Mouse (Mus musculus): ENCODE measurements at regions not wholly inside any gene's neighbourhood (a gene's known extent, or its start where the extent isn't known, plus 50 kb on each side); places are given as distances from the start of the nearest gene placed in this dataset.

GRCm38 (mm10) chr4:56224542-56224941 is 515.3 kb upstream of the Gm26657 start:
- WGBS, result 38% methylated on average over 3 of the region's 3 CpGs
- Histone ChIP-seq H3K27ac (ENCODE audit: low read depth) (no peak overlapping the region), H3K4me3 (ENCODE audit: low read depth, low read length) (no peak overlapping the region), H3K4me2 (no peak overlapping the region), H3K9me3 (ENCODE audit: low read depth, low read length) (no peaks in the 10 kb centered on the region), H3K36me3 (ENCODE audit: insufficient read depth) (no peaks in the 10 kb centered on the region), H3K27me3 (ENCODE audit: insufficient read depth, low read length) (no peaks in the 10 kb centered on the region), H3K4me1 (ENCODE audit: insufficient read depth) (0 out of 2 replicates have a peak, but pooled peaks cover 5% of the 10 kb centered on the region), H3K9ac (no peak overlapping the region)
- DNase-seq, result peak; percentile 24
- ATAC-seq (ENCODE audit: insufficient read depth), result no peak
- TF ChIP-seq CTCF (IDR thresholded peaks at IDR 0.05; ENCODE audit: low read depth), result no peak

- Histone ChIP-seq H3K4me2 (peak overlapping the region; percentile 37), H3K9ac (no peak overlapping the region), H3K27me3 (ENCODE audit: insufficient read depth, low read length) (0 out of 2 replicates have a peak, but pooled peaks cover 2% of the 10 kb centered on the region), H3K4me3 (ENCODE audit: low read depth, low read length) (no peak overlapping the region), H3K9me3 (ENCODE audit: low read depth, low read length) (no peaks in the 10 kb centered on the region), H3K36me3 (ENCODE audit: insufficient read depth) (no peaks in the 10 kb centered on the region), H3K27ac (ENCODE audit: low read depth) (no peak overlapping the region), H3K4me1 (ENCODE audit: insufficient read depth) (0 out of 2 replicates have a peak, but pooled peaks cover 5% of the 10 kb centered on the region)
- 22% methylated on average over 8 of the region's 8 CpGs for WGBS
- peak; percentile 78 for ATAC-seq (ENCODE audit: insufficient read depth)
- peak; percentile 68 for TF ChIP-seq CTCF (IDR thresholded peaks at IDR 0.05; ENCODE audit: low read depth)
- DNase-seq, result peak; percentile 65
These were observed 517.7 kb upstream of the Gm26657 start for GRCm38 (mm10) chr4:56222023-56222776.

GRCm38 (mm10) chr4:56220531-56220930 is 519.3 kb upstream of the Gm26657 start:
- Histone ChIP-seq H3K27ac (ENCODE audit: low read depth) (no peak overlapping the region), H3K9ac (no peak overlapping the region), H3K4me2 (no peak overlapping the region), H3K27me3 (ENCODE audit: insufficient read depth, low read length) (0 out of 2 replicates have a peak, but pooled peaks cover 2% of the 10 kb centered on the region), H3K4me3 (ENCODE audit: low read depth, low read length) (no peak overlapping the region), H3K4me1 (ENCODE audit: insufficient read depth) (0 out of 2 replicates have a peak, but pooled peaks cover 5% of the 10 kb centered on the region), H3K36me3 (ENCODE audit: insufficient read depth) (no peaks in the 10 kb centered on the region), H3K9me3 (ENCODE audit: low read depth, low read length) (no peaks in the 10 kb centered on the region)
- 26% methylated on average over 8 of the region's 8 CpGs for WGBS
- ATAC-seq (ENCODE audit: insufficient read depth) (peak; percentile 42; the same call in 1 of the 2 replicates), DNase-seq (peak; percentile 66)
- TF ChIP-seq CTCF (IDR thresholded peaks at IDR 0.05; ENCODE audit: low read depth), result no peak

DNA sequence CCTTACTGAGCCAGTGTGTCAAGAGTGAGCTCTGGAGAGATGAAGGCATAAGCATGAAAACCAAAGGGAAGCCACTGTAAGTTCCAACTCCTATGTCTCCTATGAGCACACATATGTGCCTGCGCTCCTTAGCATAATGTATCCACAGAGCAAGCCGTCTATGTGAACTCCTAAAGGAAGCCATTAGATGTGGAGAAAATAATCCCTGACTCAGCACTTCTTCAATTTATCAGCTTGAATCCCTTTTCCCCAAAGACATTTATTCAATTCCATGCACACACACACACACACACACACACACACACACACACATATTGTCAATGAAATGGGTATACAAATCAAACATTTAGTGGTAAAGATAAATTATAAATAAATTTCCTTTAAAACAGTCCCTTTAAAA is 530.4 kb upstream of the Gm26657 start:
- H3K9me3 ChIP-seq (ENCODE audit: low read depth, low read length), result no peaks in the 10 kb centered on the region
- no peak for TF ChIP-seq CTCF (IDR thresholded peaks at IDR 0.05; ENCODE audit: low read depth)

DNA sequence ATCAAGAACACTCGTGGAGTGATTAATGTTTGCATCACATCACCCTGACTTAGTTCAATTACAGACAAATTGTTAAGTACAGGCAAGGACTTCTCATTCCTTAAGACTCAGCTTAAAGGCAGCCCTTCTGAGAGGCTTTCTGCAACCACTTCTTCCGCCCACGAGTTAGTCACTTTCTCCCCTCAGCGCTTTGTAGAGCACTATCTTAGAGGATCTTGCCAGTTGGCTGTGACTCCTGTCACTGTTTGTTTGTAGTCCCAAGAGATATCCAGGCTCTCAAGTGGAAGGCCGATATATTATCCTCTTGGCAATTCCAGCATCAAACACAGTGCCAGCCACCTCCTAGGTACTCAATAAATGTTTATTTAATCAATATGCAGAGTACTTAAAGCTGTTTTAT is 532.1 kb upstream of the Gm26657 start:
- no peaks in the 10 kb centered on the region for H3K36me3 ChIP-seq (ENCODE audit: insufficient read depth)
- no peak overlapping the region for H3K9ac ChIP-seq
- no peak for DNase-seq
- H3K4me3 ChIP-seq (ENCODE audit: low read depth, low read length), result no peak overlapping the region
- H3K27ac ChIP-seq (ENCODE audit: low read depth), result no peak overlapping the region
- no peak for ATAC-seq (ENCODE audit: insufficient read depth)
- 37% methylated on average over 5 of the region's 5 CpGs for WGBS
- TF ChIP-seq CTCF (IDR thresholded peaks at IDR 0.05; ENCODE audit: low read depth), result no peak
- no peaks in the 10 kb centered on the region for H3K4me1 ChIP-seq (ENCODE audit: insufficient read depth)
- no peaks in the 10 kb centered on the region for H3K27me3 ChIP-seq (ENCODE audit: insufficient read depth, low read length)
- no peaks in the 10 kb centered on the region for H3K9me3 ChIP-seq (ENCODE audit: low read depth, low read length)
- H3K4me2 ChIP-seq, result no peak overlapping the region

More for the DNA sequence above, 530.4 kb upstream of the Gm26657 start:
- DNase-seq (no peak), ATAC-seq (ENCODE audit: insufficient read depth) (no peak)
- Histone ChIP-seq H3K36me3 (ENCODE audit: insufficient read depth) (no peaks in the 10 kb centered on the region), H3K4me2 (no peak overlapping the region), H3K9ac (no peak overlapping the region), H3K4me3 (ENCODE audit: low read depth, low read length) (no peak overlapping the region), H3K27me3 (ENCODE audit: insufficient read depth, low read length) (no peaks in the 10 kb centered on the region), H3K4me1 (ENCODE audit: insufficient read depth) (no peaks in the 10 kb centered on the region), H3K27ac (ENCODE audit: low read depth) (no peak overlapping the region)
- 95% methylated on average over 2 of the region's 2 CpGs for WGBS

- no peak overlapping the region for H3K4me2 ChIP-seq
- no peaks in the 10 kb centered on the region for H3K27me3 ChIP-seq (ENCODE audit: insufficient read depth, low read length)
- H3K36me3 ChIP-seq (ENCODE audit: insufficient read depth), result no peaks in the 10 kb centered on the region
- no peak overlapping the region for H3K4me3 ChIP-seq (ENCODE audit: low read depth, low read length)
- no peak overlapping the region for H3K27ac ChIP-seq (ENCODE audit: low read depth)
- 38% methylated on average over 1 of the region's 1 CpGs for WGBS
- TF ChIP-seq CTCF (IDR thresholded peaks at IDR 0.05; ENCODE audit: low read depth), result no peak
- no peaks in the 10 kb centered on the region for H3K9me3 ChIP-seq (ENCODE audit: low read depth, low read length)
- H3K4me1 ChIP-seq (ENCODE audit: insufficient read depth), result no peaks in the 10 kb centered on the region
- H3K9ac ChIP-seq, result no peak overlapping the region
- ATAC-seq (ENCODE audit: insufficient read depth) (no peak), DNase-seq (no peak)
These were observed 534.8 kb upstream of the Gm26657 start for GRCm38 (mm10) chr4:56205069-56205468.

- no peak for ATAC-seq (ENCODE audit: insufficient read depth)
- Histone ChIP-seq H3K4me1 (ENCODE audit: insufficient read depth) (no peaks in the 10 kb centered on the region), H3K27me3 (ENCODE audit: insufficient read depth, low read length) (no peaks in the 10 kb centered on the region), H3K9ac (no peak overlapping the region), H3K4me2 (no peak overlapping the region), H3K4me3 (ENCODE audit: low read depth, low read length) (no peak overlapping the region), H3K36me3 (ENCODE audit: insufficient read depth) (no peaks in the 10 kb centered on the region), H3K27ac (ENCODE audit: low read depth) (no peak overlapping the region), H3K9me3 (ENCODE audit: low read depth, low read length) (no peaks in the 10 kb centered on the region)
- TF ChIP-seq CTCF (IDR thresholded peaks at IDR 0.05; ENCODE audit: low read depth), result no peak
- 61% methylated on average over 2 of the region's 2 CpGs for WGBS
- no peak for DNase-seq
These were observed 546.5 kb upstream of the Gm26657 start for GRCm38 (mm10) chr4:56193365-56193764.

Measured in lung, embryonic 14.5 days (tissue).